Mouse (Mus musculus): ENCODE measurements around the gene Ercc6l.
"Not testable (repeated sequence)": the region's sequence is repeated elsewhere in the genome, so short reads cannot be mapped to it uniquely, and the experiment has no call there.

Gene Ercc6l

DNA sequence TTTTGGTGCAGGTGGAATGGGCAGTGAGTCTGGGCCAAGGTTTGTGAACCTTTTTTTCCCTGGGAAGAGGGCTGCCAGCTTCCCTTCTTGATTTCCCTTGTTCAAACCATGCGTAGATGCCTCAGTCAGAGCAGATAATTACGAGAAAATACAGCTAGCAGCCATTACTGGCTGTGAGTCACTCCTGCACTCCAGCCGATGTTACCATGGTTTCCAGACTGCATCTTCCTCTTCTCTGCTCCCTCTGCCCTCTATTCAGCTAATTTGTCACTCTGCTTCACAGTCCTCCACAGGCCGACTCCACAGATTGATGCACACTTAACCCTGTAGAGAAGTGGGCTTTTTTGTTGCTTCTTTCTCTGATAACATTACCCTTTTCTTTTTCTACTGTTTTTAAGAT is 41.2 kb downstream of the Ercc6l start:
- DNase-seq (ENCODE audit: low read depth in 2 of 2, low spot score in 2 of 2): no peak

DNA sequence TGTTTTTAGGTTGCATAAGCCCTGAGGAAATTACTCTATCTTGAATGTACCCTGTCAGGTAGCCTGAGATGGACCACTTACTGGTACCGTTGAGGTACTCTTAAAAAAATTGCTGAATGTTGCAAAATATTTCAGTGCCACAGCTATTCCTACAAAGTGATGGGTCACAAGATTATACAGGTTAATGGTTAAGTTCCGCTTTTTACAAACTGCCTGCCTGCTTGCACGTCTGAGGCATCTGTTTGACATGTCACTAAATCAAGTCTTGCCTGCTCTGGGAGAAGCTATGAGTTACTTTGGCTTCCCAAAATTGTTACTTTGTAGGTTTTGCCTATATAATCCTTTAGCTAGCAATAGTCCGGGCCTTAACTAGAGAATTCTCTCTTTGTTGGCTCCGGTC is 47.5 kb downstream of the Ercc6l start:
- not testable (repeated sequence) for DNase-seq (ENCODE audit: low read depth in 2 of 2, low spot score in 2 of 2)

- not testable (repeated sequence) for DNase-seq (ENCODE audit: low read depth in 2 of 2, low spot score in 2 of 2)
Measured at GRCm38 (mm10) chrX:102103830-102104229, 53.1 kb downstream of the Ercc6l start.

- no peak for DNase-seq (ENCODE audit: low read depth in 2 of 2, low spot score in 2 of 2)
Measured at GRCm38 (mm10) chrX:102101886-102102285, 55.0 kb downstream of the Ercc6l start.

DNA sequence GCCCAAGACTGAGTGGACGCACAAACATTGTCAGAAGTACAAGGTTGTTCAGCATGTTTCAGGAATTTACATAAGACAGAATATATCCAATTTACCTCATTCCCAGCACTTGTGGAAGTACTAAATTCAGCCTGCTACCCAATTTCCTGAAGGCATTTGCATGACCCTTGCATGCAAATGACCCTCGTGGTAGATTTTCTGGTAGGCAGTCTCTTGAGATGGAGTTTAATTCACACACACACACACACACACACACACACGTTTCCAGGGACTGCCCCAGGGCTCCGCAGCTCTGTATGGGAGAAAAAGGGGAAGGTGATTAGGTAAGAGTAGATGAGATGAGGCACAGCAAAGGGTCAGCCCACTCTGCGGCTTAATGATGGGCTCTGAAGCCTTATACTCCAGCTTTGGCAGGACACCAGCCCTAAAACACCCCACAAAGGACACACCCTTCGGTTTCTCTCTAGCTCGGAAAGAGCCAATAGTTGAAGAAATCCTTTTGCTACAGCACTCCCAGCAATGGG is 62.4 kb downstream of the Ercc6l start:
- no peak for DNase-seq (ENCODE audit: low read depth in 2 of 2, low spot score in 2 of 2)
